In the genomic region with DNA sequence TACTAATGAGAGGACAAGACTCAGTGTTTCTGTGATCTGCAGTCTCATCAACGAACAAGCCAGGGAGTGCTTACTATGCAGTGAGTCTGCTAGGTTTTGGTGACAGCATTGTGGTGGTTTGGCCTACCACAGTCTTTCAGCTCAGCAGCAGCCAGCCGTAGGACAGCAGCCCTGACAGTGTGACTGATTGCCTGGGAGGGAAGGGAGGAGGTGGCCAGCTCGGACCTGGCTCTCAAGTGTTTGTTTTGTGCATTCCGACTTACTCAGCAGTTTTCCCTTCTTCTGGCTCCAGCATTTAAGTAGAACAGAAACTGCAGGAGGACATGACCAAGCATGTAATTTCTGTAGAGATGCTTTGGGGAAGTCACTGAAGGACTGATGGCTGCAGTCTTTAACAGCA, we compare ENCODE assay signal across 17 mouse cellular contexts. TPM values are rescaled to one million over a fixed set of nuclear protein-coding genes. Genes with fewer than 3 reads are reported as not detected.
A peak's percentile ranks its signal among the peaks of the same experiment; 100 is the strongest.
DNase-seq lines count a peak whose midpoint lies in the region; ATAC-seq lines count a peak whose summit lies in the region.
"Had no signal": no experiment of that assay in that cellular context is flagged by ENCODE, and none has a peak within 500 bp of the region (broad histone marks: within the 10 kb centered on the region; RNA-seq: fewer than 3 reads in every experiment).

No protein-coding gene starts in this region.

- no peaks in the 10 kb centered on the region for H3K27me3 ChIP-seq in liver, embryonic 16.5 days (ENCODE audit: control insufficient read depth, insufficient read depth, low read depth, low read length)
- no peaks in the 10 kb centered on the region for H3K27me3 ChIP-seq in midbrain, embryonic 11.5 days (ENCODE audit: control insufficient read depth, insufficient read depth, low read length)
- no peaks in the 10 kb centered on the region for H3K27me3 ChIP-seq in midbrain, embryonic 14.5 days (ENCODE audit: control insufficient read depth, insufficient read depth, low read length)
- H3K27me3 ChIP-seq: embryonic facial prominence, embryonic 12.5 days; intestine, embryonic 15.5 days; lung, embryonic 15.5 days had no signal

- H3K4me2 ChIP-seq in liver, embryonic 16.5 days (ENCODE audit: low read depth, low read length): no peak overlapping the region
- no peak overlapping the region for H3K4me2 ChIP-seq in midbrain, embryonic 11.5 days
- no peak overlapping the region for H3K4me2 ChIP-seq in midbrain, embryonic 14.5 days (ENCODE audit: low read length)
- H3K4me2 ChIP-seq: embryonic facial prominence, embryonic 12.5 days; intestine, embryonic 15.5 days; lung, embryonic 15.5 days had no signal

- no peaks in the 10 kb centered on the region for H3K9me3 ChIP-seq in liver, embryonic 16.5 days (replicated peaks; ENCODE audit: control insufficient read depth, low read length)
- no peaks in the 10 kb centered on the region for H3K9me3 ChIP-seq in midbrain, embryonic 11.5 days (ENCODE audit: control insufficient read depth, low read length)
- H3K9me3 ChIP-seq in midbrain, embryonic 14.5 days (ENCODE audit: control insufficient read depth, low read length): no peaks in the 10 kb centered on the region
- H3K9me3 ChIP-seq: embryonic facial prominence, embryonic 12.5 days; intestine, embryonic 15.5 days; lung, embryonic 15.5 days had no signal

- no peak overlapping the region for H3K27ac ChIP-seq in liver, embryonic 16.5 days (ENCODE audit: low read length)
- H3K27ac ChIP-seq in midbrain, embryonic 11.5 days (ENCODE audit: low read depth, low read length): no peak overlapping the region
- no peak overlapping the region for H3K27ac ChIP-seq in midbrain, embryonic 14.5 days (replicated peaks; ENCODE audit: low read depth, low read length)
- H3K27ac ChIP-seq: embryonic facial prominence, embryonic 12.5 days; intestine, embryonic 15.5 days; left cerebral cortex, adult 2 months; lung, embryonic 15.5 days had no signal

- ATAC-seq in liver, embryonic 16.5 days (ENCODE audit: low read depth): peak; percentile 32; the same call in 1 of the 2 replicates
- no peak for ATAC-seq in midbrain, embryonic 11.5 days (ENCODE audit: low FRiP score)
- no peak for ATAC-seq in midbrain, embryonic 14.5 days (ENCODE audit: low FRiP score, low TSS enrichment)
- ATAC-seq: activated CD4-positive, CD25-positive, alpha-beta regulatory T cell, adult 4 months; forebrain, embryonic 14.5 days; intestine, embryonic 15.5 days had no signal

- DNase-seq in liver: no peak
- DNase-seq in adrenal gland, postnatal 25 days: peak; percentile 7
- peak; percentile 9 to 14 for DNase-seq in kidney, postnatal 36 days
- DNase-seq in mesoderm, embryonic 11.5 days (ENCODE audit: low read depth, low spot score): peak; percentile 43
- DNase-seq in midbrain, embryonic 11.5 days (ENCODE audit: low spot score, missing footprints): no peak
- DNase-seq in midbrain, embryonic 14.5 days: no peak
- DNase-seq in c-Kit-positive CD71-positive TER-119-positive erythroid progenitor cells, embryonic 14.5 days (ENCODE audit: low spot score): no peak
- DNase-seq: cerebellum, adult 2 months; gastrocnemius, postnatal 36 days; thymus, postnatal 4 days had no signal

- H3K4me3 ChIP-seq in liver, embryonic 16.5 days (ENCODE audit: low read depth, low read length): no peak overlapping the region
- no peak overlapping the region for H3K4me3 ChIP-seq in midbrain, embryonic 11.5 days (ENCODE audit: low read depth, low read length)
- no peak overlapping the region for H3K4me3 ChIP-seq in midbrain, embryonic 14.5 days (replicated peaks; ENCODE audit: low read depth, low read length)
- H3K4me3 ChIP-seq: embryonic facial prominence, embryonic 12.5 days; intestine, embryonic 15.5 days; left cerebral cortex, adult 2 months; lung, embryonic 15.5 days had no signal

- WGBS in liver, embryonic 16.5 days (ENCODE audit: insufficient replicate concordance): 66% methylated on average over 4 of the region's 4 CpGs
- 64% methylated on average over 4 of the region's 4 CpGs for WGBS in midbrain, embryonic 11.5 days
- 68% methylated on average over 4 of the region's 4 CpGs for WGBS in midbrain, embryonic 14.5 days

- no peaks in the 10 kb centered on the region; the same call in 1 of the 2 replicates for H3K4me1 ChIP-seq in liver, embryonic 16.5 days (ENCODE audit: control insufficient read depth, low read depth, low read length)
- H3K4me1 ChIP-seq in midbrain, embryonic 11.5 days (ENCODE audit: control insufficient read depth, insufficient read depth, low read length): no peaks in the 10 kb centered on the region
- no peaks in the 10 kb centered on the region for H3K4me1 ChIP-seq in midbrain, embryonic 14.5 days (ENCODE audit: control insufficient read depth, insufficient read depth, low read length)
- H3K4me1 ChIP-seq: embryonic facial prominence, embryonic 12.5 days; intestine, embryonic 15.5 days had no signal

- no peak overlapping the region for H3K9ac ChIP-seq in liver, embryonic 16.5 days (ENCODE audit: low read depth, low read length)
- no peak overlapping the region for H3K9ac ChIP-seq in midbrain, embryonic 11.5 days (ENCODE audit: low read length)
- H3K9ac ChIP-seq in midbrain, embryonic 14.5 days (replicated peaks; ENCODE audit: low read length): no peak overlapping the region
- H3K9ac ChIP-seq: embryonic facial prominence, embryonic 12.5 days; intestine, embryonic 15.5 days; lung, embryonic 15.5 days had no signal

- H3K36me3 ChIP-seq in liver, embryonic 16.5 days (ENCODE audit: control insufficient read depth, insufficient read depth): peaks cover 6% of the 10 kb centered on the region
- peaks cover 2% of the 10 kb centered on the region for H3K36me3 ChIP-seq in midbrain, embryonic 11.5 days (ENCODE audit: control insufficient read depth, insufficient read depth, low read length)
- H3K36me3 ChIP-seq in midbrain, embryonic 14.5 days (ENCODE audit: control insufficient read depth, insufficient read depth, low read length): peaks cover 8% of the 10 kb centered on the region; the same call in 1 of the 2 replicates

RNA-seq across cellular contexts. Expression of a gene that starts 39.2 kb away (rescaled TPM):
- 40.1 and 40.4 TPM in 2 replicates for polyA plus RNA-seq in liver, embryonic 16.5 days (2015; fragmentation: Nextera tagmentation; extraction: Ambion mirVana)
- 66.3 and 73.6 TPM in 2 replicates for total RNA-seq in adrenal gland, postnatal 25 days (2021)
- 56.1 and 57.0 TPM in 2 replicates for polyA plus RNA-seq in midbrain, embryonic 11.5 days (2014; fragmentation: Nextera tagmentation; extraction: Ambion mirVana)
- 58.2 and 69.3 TPM in 2 replicates for polyA plus RNA-seq in midbrain, embryonic 14.5 days (2014; fragmentation: Nextera tagmentation; extraction: Ambion mirVana)

Comparison
In these comparisons a context has a peak if more than half of its experiments do, and no peak if none do; other contexts are left out.
1. DNase-seq: peak in adrenal gland, postnatal 25 days (single experiment), kidney, postnatal 36 days (2 of 2) and mesoderm, embryonic 11.5 days (single experiment); none in liver (single experiment), midbrain, embryonic 11.5 days (single experiment), midbrain, embryonic 14.5 days (single experiment) and c-Kit-positive CD71-positive TER-119-positive erythroid progenitor cells, embryonic 14.5 days (single experiment).